Mouse (Mus musculus) stomach, postnatal 0 days (tissue): ENCODE data around the gene Samd10.

Experiments used
- CTCF ChIP-seq: IDR thresholded peaks from 2 replicates; pipeline ENCODE4 v1.5.1; 2016; ENCODE audit warnings: antibody characterized with exemption, low read depth, mild to moderate bottlenecking, moderate library complexity
- EP300 ChIP-seq: optimal IDR thresholded peaks from 2 replicates; pipeline ENCODE3; 2016; ENCODE audit warnings: antibody characterized with exemption

DNA sequence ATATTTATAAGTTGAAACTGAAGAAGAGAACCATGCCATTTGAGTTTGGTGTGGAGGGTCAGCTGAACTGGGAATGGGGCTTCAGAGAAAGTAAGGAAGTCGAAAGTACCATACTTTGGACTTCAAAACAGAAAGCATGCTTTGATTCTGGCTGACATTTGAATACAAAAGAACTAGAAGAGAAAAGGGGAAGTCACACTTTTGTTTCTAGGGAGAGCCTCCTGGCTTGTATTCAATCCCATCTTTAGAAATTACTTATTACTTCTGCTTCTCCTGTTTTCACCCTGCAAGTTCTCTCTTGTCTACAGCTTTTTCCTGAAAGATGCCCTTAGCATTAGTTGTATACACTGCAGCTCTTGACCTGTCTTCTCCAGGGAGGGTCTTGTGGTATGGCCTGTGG is 50.8 kb downstream of the Samd10 start:
- TF ChIP-seq EP300 (no peak), CTCF (no peak)
